Mouse (Mus musculus) left cerebral cortex, adult 9 months (tissue): ENCODE measurements around the gene Ccl4.

Experiments
- DNase-seq, 2 experiments: peaks; one replicate each; pipeline ENCODE4 v3.0.0; 2022; ENCODE audit warnings: low spot score in 2 of 2

Gene Ccl4

DNA sequence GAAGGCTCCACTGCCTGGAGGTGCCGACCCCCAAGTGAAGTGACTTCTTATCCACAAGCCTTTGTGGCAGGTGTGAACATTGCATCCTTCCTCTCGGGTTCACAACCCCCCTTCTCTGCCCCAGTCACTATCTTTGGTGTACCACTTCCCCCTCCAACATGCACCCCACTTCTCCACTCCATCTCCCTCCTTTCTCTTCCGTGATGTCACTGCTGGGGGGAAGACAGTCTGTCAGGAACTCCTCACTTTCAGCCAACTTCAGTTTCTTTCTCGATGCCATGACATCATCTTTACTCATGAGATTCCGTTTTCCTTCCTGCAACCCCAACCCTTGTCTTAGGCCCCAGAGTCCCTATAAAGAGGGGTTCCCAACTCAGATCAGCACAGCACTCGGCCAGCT, at the start of gene Ccl4:
Gene Ccl4 (plus strand): TSS at position 381 of the 400 bp plus-strand sequence.
- peak in 1 of 2 experiments; percentile 12 for DNase-seq

DNA sequence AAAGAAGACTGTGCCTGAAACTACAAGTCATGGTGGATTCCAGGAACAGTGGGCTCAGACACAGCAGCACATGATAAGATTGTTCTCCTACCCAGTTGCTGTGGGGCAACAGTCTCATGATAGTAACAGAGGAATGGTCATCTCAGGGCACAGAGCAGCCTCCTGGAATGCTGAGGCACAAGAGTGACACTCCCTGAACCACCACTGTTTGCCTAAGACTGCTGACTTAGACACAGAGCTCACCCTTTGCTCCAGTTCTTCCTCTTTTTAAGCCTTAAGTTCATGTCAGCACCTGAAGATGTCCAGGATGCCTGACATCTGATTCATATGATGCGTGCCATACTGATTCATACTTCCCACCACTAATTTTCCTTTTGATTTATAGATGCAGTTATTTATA, 45.8 kb upstream of the Ccl4 start:
- DNase-seq: no peak

DNA sequence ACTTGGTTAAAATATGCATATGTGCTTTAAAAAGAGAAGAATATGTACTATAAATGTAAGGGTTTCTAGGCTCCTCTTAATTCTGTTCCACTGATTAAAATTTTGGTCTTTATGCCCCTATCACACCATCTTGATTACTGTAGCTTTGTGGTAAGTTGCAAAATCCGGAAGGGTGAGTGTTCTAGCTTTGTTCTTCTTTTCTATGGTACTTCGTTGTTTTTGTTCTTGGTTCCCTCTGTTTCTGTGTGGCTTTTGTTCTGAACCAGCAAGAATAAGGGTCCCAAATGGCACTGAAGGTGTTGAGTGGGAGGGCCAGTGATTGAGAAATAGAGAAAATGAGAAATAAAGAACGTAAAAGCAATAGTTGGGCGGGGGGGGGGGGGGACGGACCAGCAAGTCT, 44.1 kb upstream of the Ccl4 start:
- DNase-seq: no peak

DNA sequence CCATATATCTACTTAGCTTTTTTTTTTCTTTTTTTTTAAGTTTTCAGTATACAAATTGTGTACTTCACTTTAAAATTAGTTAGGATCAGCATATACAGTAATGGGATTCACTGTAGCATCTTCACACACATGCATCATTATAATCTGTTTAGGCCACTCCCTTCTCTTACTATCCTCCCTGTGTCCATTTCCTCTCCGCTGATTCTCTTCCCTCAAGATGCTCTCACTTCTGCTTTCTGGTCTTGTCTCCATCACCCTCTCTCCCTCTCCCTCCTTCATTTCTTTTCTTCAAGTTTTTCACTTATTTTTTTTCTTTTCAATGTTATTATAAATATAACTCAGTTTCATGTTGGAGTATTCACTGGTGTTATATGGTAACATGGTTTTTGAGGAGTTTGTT, 43.3 kb upstream of the Ccl4 start:
- DNase-seq: no peak

DNA sequence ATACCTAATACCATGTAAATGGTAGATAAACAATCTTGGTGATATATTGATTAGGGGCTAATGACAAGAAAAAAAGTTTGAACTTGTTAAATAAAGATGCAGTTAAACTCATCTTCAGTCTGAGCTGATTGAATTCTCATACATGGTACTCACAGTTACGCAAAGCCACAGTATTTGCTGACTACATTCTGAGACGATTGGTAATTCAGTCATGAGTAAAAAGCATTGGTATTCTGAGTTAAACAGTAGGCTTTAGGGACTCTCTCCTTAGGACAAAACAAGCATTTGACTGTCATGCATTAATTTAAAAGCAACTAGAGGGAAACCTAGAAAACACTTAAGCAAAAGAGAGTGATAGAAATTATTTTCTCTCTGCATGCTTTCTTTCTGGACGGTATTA, 38.8 kb upstream of the Ccl4 start:
- no peak for DNase-seq

DNA sequence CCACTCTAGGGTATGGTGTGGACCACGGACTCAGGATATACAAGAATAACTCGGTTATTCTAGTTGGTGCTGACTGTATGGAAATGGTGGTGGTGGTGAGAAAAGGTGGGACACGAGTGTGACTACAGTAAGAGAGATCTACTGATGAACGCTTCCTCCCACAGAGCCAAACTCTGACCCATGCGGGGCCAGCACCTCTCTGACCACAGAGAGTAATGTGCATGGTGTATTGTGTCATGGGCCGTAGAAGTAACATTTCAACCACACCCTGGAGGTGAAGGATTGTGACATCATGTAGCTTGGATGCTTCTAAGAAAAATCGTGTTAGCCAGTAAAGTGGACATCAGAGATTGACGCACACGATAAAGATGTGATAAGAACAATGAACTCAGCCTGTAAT, 33.6 kb upstream of the Ccl4 start:
- no peak for DNase-seq

DNA sequence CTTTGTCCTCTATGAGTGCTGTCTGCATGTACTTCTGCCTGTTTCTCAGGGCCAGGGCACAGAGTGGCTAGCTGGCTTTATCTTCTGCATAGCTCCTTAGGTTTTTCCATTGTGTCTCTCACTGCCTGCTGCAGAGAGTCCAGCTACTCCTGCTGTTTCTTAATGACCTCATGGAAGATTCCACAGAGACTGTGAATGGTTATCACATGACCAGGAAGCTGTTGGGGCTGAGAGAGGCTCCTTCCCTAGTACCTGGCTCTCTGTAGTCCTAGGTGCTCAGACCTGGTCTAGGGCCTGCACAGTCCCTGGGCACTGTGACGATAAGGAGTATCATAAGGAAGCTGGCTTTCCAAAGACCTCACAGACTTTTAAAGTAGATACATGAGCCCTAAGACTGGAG, 31.8 kb upstream of the Ccl4 start:
- no peak for DNase-seq

DNA sequence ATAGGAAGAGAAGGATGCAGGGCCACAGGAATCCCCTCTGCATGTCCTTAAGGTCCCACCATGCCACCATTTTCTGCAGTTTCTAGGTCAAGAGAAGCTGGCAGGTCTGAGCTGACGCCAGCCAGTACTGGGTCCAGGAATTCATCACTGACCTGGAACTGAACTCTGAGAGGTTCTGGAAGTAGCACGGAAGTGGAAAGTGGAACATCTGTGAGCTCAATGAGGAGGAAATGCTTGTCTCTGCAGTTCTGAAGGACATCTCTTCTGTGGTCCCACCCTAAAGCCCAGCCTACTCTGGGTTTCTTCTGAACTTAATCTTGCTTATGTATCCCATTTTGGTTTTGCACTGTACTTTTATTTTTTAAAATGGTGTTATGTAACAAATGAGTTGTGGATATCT, 31.3 kb upstream of the Ccl4 start:
- no peak for DNase-seq

DNA sequence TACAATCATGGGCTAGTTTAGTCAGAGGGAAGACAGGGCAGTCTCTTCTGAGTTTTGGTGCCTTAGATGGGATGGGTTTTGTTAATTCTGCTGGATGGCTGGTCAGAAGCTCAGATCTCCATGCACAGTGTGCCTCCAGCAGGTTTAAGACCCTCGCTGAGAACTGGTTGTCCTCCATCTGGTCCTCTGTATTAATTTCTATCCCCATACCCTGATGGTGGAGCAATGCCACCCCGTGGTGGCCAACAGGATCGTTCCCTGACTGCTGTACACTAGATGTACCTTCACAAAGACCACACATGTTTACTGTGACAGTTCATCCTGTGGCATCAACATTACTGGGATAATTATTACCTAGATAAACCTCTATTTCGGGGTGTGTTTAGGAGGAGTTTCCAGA, 29.6 kb upstream of the Ccl4 start:
- DNase-seq: no peak

DNA sequence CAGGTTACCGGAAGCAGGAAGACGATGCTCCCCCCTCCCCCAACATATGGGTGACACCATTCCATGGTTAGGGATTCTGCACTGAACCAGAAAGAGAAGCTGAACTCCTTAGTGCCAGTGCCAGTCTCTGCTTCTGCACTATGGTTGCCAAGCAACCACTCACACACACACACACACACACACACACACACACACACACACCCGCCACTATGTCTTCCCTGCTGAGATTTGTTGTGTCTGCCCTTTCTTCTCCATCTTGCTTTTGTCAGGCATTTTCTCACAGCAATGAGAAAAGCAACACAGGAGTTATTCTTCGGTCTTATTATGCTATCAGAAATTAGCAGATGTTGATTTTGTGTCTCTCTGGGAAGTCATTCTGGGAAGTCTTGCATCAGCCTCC, 28.0 kb upstream of the Ccl4 start:
- no peak for DNase-seq

DNA sequence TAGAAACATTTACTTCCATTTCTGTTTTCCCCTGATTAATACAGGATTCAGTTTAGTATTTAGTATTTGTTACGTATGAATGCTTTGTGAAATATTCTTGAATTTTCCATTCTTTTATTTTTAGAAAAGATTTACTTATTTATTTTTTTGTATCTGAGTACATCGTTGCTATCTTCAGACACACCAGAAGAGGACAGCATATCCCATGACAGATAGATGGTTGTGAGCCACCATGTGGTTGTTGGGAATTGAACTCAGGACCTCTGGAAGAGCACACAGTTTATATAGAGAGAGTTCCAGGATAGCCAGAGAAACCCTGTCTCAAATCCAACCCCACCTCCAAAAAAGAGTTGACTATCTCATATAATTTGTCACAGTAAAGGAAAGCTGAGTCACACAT, 27.5 kb upstream of the Ccl4 start:
- DNase-seq: no peak

DNA sequence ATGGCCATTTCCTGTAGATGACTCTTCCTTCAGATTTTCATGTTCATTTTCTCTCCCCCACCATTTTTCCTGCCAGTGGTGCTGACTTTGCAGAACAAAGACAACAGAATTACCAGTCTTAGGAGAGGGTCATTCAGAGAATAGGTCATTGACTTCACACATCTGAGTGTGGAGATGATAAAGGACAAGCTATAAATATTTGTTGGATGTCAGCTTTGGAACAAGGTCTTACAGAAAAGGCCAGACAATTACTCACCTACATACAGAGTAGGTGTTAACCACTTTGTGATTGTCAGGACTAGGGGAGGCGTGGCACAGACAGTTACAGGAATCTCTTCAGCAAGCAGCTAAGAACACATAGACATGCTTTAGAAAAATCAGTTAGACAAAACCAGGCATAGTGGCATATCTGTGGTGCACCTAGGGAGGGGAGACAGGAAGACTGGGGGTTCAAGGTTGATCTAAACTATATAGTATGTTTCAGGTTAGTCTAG, 25.6 kb upstream of the Ccl4 start:
- no peak for DNase-seq

DNA sequence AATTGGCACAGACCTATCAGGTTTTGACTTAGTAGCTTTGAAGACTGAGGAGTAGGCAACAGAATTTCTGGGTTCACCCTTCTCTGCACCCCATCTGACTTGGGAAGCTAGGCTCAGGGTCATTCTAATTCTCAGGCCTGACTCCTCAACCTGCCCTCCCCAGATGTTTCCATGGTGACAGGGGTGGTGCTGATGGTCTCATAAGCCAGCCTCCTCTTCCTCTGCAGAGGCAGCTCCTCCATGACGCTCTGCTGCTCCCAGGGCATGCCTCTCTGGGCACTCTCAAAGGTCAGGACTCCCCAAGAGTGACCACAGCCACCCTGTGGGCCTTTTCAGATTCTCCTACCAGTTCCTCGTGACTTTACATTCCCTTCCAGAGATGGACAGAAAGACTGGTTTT, 23.4 kb upstream of the Ccl4 start:
- no peak for DNase-seq

DNA sequence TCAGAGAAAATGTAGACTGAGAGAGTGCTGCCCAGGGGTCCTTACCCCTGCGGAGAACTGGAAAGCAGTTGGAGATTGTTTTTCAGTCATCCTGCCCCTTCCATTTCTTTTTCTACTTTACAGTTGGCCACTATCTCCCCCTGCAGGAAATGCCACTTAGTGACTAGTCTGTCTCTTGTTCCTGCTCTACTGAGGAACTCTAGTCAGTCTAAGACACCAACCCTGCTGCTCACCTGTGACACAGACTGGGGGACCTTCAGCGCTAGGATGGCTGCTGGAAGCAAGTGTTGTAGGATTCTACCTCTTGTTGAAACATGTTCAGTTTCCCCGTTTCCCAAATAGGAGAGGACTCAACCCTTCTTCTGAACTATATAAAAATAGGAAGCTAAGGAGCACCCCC, 22.9 kb upstream of the Ccl4 start:
- DNase-seq: no peak

DNA sequence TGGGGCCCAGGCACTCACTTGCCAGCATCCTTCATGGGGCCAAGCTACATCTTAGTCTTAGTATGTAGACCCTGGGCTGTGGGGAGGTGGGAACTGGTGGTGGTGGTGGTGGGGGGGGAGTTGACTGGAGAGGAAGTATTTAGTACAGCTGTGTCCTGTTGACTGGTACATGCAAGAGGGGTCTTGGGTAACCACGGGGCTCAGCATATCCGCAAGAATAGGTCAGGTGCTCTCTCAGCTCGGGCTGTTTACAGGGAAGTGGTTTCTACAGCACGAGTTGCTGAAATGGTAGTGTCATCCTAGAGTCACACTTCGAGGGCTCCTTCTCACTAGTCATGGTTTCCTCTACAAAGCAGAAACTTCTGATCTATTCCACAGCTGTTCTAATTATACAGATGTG, 22.2 kb upstream of the Ccl4 start:
- DNase-seq: peak in 1 of 2 experiments; percentile 32

DNA sequence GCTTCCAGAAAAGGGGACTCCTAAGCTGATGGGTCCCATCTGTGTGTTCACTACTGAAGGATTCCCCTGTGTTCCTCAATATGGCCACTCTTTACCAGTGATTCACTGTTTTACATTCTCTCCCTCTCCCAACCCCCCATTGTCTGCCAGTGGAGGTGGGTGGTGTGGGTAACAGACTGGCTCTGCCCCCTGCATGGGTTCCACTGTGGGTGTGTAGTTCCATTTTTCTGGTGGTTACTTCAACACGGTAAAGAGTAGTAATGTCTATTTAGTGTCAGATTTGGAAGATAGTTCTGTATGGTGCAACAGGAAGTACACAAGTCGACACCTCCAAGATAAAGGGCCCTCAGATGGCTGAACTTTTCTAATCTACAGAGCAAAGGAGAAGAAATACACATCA, 21.2 kb upstream of the Ccl4 start:
- no peak for DNase-seq

DNA sequence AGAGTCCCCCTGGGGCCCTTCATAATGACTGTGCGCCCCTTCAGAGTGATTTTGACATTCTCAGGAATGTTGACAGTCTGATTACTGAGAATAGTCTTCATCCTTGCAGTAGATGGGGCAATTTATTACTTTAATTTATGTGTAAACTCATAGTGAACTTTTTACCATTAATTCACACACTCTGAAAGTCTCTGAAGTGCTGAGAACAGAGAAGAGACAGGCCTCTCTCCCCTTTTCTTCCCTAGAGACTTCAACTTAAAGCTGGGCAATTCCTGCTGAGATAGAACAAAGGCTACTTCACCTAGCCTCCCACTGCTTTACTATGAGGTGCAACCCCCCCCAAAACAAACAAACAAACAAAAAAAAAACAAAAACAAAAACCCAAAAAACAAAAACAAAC, 16.9 kb upstream of the Ccl4 start, which contains the start of gene Rpl9-ps1:
Gene Rpl9-ps1 (minus strand): TSS at position 101 of the 400 bp plus-strand sequence.
- DNase-seq: no peak

DNA sequence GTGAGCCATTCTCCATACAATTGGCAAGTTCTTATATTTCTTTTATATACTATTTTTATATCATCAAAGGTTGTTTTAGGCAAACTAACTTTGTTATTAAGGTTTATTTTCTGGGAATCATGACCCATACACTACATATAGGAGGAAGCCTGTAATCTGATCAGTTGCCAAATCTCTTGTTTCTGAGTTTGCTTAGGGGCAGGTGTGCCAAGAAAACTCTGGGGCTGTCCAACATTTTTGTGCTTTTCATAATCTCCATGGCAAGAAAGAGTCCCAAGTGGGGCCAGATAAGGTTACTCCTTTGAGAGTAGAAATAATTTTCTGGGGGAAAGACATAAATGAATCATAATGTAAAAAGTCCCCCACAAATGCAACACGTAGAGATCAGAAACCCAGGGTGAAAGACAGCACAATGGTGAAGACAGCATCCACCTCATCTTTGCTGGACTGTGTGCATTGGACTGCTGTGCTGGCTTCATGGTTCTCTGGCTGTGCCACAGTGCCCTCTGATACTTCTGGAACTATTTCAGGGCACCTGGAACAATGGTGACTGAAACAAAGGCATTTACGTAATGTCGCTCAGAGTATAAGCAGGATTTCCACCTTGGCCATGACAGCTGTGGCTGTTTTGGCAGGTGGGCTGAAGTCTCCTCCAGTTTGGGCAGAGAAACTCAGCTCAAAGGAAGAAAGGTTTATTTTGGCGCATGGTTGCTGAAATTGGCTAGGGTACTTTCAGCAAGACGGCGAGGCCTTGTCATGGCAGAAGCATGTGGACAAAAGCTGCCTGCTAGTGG, 15.8 kb upstream of the Ccl4 start:
- DNase-seq: no peak

DNA sequence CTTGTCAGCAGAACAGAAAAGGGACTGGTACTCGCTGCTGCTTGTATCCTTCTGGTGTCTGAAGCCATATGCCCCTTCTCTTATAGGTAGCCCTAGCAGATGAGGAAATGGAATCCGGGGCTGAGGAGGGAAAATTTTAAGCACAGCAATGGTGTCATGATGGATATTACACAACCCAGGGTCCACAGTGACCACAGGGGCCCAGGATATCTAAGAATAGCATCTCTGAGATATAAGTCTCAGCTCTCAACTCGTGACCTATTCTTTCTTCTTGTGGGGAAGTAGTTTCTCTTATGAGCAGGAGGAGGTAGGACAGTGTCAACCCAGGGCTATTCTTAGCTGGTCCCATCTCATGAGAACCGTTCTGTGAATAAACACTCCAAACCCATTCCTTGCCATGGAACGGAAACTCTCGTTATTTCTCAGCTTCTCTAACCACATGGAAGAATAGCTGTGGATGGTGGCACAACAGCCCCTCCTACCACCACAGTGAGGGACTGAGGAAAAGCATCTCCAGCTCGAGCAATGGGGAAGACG, 13.0 kb upstream of the Ccl4 start, which contains the start of gene Ccl3:
Gene Ccl3 (minus strand): TSS at position 51 of the 537 bp plus-strand sequence.
- DNase-seq: peak in 1 of 2 experiments; percentile 25

DNA sequence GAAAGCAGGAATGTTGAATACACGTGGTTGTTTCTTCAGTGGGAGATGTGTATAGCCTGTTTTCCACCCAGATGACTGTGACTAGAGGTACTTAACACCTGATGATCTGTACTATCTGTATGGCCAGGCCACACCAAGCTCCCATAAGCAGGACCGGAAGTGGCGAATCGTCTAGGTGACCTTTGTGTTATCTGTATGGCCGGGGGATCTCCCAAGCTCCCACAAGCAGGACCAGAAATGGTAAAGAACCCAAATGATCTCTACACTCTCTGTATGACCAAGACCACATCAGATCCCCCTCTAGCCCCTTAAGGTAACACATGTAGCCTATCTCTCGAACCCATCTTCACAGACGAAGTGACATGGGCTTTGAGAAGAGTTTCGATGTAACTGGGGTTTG, 7.8 kb upstream of the Ccl4 start:
- DNase-seq: no peak

DNA sequence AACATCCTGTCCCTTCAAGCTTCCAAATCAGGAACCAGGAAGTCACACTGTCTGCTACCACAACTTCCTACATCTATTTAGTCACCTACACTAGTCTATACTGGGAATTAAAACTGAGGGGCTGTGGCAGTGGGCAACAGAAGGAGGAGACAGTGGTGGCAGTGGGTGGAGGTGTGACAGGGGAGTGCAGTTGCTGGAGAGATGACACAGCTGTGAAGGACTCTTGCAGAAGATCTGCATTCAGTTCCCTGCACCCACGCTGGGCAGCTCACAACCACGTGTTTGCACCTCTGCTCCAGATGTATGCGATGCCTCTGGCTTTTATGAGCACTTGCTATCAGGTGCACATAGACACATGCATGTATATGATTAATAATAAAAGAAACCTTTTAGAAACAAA, 4.9 kb upstream of the Ccl4 start:
- DNase-seq: no peak

DNA sequence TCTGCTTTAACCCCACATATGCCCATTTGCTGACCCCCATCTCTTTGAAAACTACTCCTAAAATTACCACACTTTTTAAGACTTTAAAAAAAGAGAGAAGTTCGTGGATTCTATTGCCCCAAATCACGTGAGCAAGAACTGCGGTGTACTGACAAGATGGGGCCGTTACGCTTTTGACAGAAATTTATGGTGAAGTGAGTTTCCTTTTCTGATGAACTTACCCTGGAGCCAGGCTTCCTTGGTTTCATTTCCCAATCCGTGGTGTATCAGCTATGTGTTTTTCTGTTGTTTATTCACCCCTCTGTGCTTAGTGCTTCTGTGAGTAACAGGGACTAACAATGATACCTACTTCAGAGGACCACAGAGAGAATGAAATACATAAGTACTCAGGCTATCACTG, 3.6 kb upstream of the Ccl4 start:
- DNase-seq: no peak

DNA sequence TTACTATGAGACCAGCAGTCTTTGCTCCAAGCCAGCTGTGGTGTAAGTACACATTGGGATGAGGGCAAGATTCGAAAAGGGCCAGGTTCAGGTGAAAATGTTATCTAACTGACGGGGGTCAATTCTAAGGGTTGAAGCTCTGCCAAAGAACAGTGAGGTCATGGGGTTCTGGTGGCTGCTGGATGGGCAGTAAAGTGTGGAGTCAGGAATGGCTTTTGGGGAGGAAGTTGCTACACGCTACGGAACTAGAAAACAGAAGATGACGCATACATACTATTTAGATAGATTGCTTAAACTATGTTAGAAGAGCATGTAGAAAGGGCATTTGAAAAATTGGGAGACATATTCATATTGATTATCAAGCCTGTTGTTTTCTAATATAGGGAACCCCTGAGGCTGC, 1.1 kb downstream of the Ccl4 start:
- no peak for DNase-seq

DNA sequence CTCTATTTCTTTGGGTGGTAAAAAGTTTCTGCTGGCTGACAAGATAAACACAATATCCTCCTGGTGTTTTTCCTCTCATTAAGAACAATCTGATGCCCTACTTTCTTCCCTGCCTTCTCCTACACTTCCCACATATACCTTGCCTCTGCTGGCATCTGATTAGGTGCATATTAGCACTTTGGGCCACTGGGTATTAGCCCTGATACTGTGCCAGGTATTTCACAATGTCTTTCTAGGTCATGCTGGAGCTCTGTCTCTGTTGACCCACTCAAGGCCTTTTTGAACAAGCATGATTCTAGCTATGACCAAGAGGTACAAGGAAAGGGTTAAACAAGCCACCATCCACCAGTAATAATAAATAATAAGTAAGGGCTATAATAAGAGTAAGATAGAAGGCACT, 9.4 kb downstream of the Ccl4 start:
- DNase-seq: no peak
